Mouse (Mus musculus): Measurements from ENCODE around the gene Snx18. TPM values are rescaled to one million over a fixed set of nuclear protein-coding genes. Genes with fewer than 3 reads are reported as not detected.
A peak's percentile ranks its signal among the peaks of the same experiment; 100 is the strongest.

Snx18 gene
- polyA plus RNA-seq, 1 experiment, result 19.9 TPM

DNA sequence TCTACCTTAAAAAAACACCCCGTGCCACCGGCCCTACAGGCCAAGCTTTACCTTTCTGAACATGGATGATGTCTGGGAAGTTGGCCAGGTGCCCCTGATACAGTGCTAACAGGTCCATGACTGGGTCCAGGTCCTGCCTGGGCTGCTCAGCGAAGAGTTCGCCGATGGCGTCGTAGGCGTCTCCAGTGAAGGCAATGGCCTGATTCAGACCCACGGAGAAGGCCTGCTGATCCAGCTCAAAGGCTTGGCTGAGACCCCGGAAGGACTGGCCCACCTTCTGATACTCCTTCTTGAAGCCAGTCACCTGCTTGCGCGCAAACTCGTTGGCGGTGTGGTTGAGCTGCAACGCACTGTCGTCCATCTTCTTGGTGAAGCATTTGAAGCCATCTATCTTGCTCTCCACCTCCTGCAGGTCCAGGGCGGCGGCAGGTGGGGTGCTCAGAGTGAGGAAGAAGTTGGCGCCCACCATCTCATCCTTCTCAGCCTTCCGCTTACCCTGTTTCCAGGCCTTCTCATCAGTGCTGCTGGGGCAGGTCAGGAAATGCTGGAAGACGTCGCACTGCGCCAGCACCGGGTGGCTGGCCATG, 1.5 kb downstream of the Snx18 start:
- TF ChIP-seq CEBPB (IDR thresholded peaks at IDR 0.05; ENCODE audit: insufficient read depth, poor library complexity, severe bottlenecking), result no peak
- no peak for TF ChIP-seq SRF (IDR thresholded peaks at IDR 0.05; ENCODE audit: control insufficient read depth, insufficient read length, low read depth)
- peak overlapping the region; percentile 94 for H3ac ChIP-seq (ENCODE audit: control insufficient read depth, insufficient read length)
- H3K79me2 ChIP-seq (ENCODE audit: control insufficient read depth, insufficient read depth), result peaks cover 60% of the 10 kb centered on the region
- peak overlapping the region; percentile 74 for H3K4me2 ChIP-seq (ENCODE audit: low read depth)
- H3K27me3 ChIP-seq (ENCODE audit: control insufficient read depth, insufficient read depth, insufficient read length), result no peaks in the 10 kb centered on the region
- H3K36me3 ChIP-seq (ENCODE audit: control insufficient read depth, insufficient read depth), result no peaks in the 10 kb centered on the region
- peak overlapping the region; percentile 96 for H3K4me3 ChIP-seq

DNA sequence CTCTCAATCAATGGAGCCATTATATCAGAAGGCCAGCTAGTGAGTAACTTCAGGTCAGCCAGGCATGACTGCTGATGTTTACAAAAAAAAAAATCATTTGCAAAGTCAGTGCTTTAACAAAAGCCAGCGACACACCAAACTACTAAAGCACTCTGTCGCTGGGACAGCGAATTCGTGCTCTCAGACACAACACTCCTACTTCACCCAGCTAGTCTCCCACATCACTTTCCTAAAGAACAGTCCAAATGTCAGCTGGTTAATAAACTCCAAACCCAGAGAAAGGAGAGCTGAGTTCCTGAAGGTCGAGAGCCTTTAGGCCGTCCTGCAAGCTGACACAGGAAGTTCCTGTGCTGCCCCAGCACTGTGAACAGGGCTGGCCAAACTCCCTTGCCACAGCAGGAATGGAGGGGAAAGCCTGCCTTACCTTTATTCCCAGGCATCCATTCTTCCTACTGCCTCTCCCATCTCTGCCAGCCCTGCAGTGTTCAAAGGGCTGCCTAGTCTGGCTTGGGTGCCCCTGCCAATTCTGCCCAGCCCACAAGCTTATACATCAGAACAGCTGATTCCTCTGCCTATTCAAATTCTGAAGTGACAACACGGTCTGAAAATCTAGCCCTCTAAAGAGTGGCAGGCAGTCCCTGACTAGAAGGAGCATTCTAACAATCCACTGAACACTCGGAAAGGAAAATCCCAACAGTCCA, 2.2 kb downstream of the Snx18 start:
- Histone ChIP-seq H3K4me2 (ENCODE audit: low read depth) (peak overlapping the region; percentile 74), H3K79me2 (ENCODE audit: control insufficient read depth, insufficient read depth) (peaks cover 67% of the 10 kb centered on the region), H3ac (ENCODE audit: control insufficient read depth, insufficient read length) (peak overlapping the region; percentile 94), H3K36me3 (ENCODE audit: control insufficient read depth, insufficient read depth) (no peaks in the 10 kb centered on the region), H3K4me3 (peak overlapping the region; percentile 96), H3K27me3 (ENCODE audit: control insufficient read depth, insufficient read depth, insufficient read length) (no peaks in the 10 kb centered on the region)
- TF ChIP-seq POLR2A (IDR thresholded peaks at IDR 0.05; ENCODE audit: insufficient read length, low read depth), result no peak
- no peak for TF ChIP-seq USF1 (IDR thresholded peaks at IDR 0.05; ENCODE audit: low read depth)
- no peak for TF ChIP-seq SRF (IDR thresholded peaks at IDR 0.05; ENCODE audit: control insufficient read depth, insufficient read length, low read depth)
- TF ChIP-seq TCF12 (IDR thresholded peaks at IDR 0.05; ENCODE audit: insufficient read depth, poor library complexity, severe bottlenecking), result no peak
- peak in 1 of 3 experiments; percentile 0 for TF ChIP-seq MYOD1 (IDR thresholded peaks at IDR 0.05; ENCODE audit: control insufficient read depth in 1 of 3, insufficient read length in 2 of 3, low read depth in 2 of 3)
- peak; percentile 11 for TF ChIP-seq POLR2AphosphoS2 (IDR thresholded peaks at IDR 0.05; ENCODE audit: insufficient read length, low read depth)
- no peak for TF ChIP-seq E2F4 (IDR thresholded peaks at IDR 0.05; ENCODE audit: insufficient read depth)
- TF ChIP-seq TCF3 (IDR thresholded peaks at IDR 0.05; ENCODE audit: insufficient read length, low read depth), result no peak
- no peak for TF ChIP-seq MYOG (IDR thresholded peaks at IDR 0.05; ENCODE audit: control insufficient read depth in 1 of 3, insufficient read depth in 1 of 3, insufficient read length in 2 of 3, low read depth in 2 of 3)
- no peak for TF ChIP-seq REST (IDR thresholded peaks at IDR 0.05; ENCODE audit: insufficient read depth, insufficient read length)

DNA sequence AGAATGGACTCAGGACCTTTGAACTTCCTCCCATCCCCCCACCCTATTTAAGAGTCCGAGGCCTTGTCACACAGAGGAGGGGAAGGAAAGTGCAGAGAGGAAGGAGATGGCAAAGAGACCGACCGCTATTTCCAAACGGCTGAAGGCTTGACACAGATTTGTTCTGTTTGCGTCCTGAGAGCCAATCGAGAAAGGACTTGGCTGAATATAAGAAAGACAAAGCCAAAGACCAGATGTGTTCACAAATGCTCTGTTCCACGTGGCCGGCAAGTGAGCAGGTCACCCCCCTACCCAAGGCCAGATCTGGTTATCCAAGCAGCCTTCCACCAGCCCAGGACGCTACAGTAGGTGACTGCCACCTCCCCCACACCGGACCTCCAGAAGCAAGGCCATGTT, 2.8 kb downstream of the Snx18 start:
- Histone ChIP-seq H3ac (ENCODE audit: control insufficient read depth, insufficient read length) (peak overlapping the region; percentile 94), H3K79me2 (ENCODE audit: control insufficient read depth, insufficient read depth) (peaks cover 72% of the 10 kb centered on the region), H3K4me3 (peak overlapping the region; percentile 96), H3K27me3 (ENCODE audit: control insufficient read depth, insufficient read depth, insufficient read length) (no peaks in the 10 kb centered on the region), H3K36me3 (ENCODE audit: control insufficient read depth, insufficient read depth) (peaks cover 4% of the 10 kb centered on the region), H3K4me2 (ENCODE audit: low read depth) (peak overlapping the region; percentile 74)
- TF ChIP-seq USF1 (IDR thresholded peaks at IDR 0.05; ENCODE audit: low read depth), result no peak
- no peak for TF ChIP-seq MAX (IDR thresholded peaks at IDR 0.05; ENCODE audit: low read depth)
- TF ChIP-seq E2F4 (IDR thresholded peaks at IDR 0.05; ENCODE audit: insufficient read depth), result no peak
- TF ChIP-seq TCF12 (IDR thresholded peaks at IDR 0.05; ENCODE audit: insufficient read depth, poor library complexity, severe bottlenecking), result no peak
- TF ChIP-seq REST (IDR thresholded peaks at IDR 0.05; ENCODE audit: insufficient read depth, insufficient read length), result no peak
- TF ChIP-seq POLR2A (IDR thresholded peaks at IDR 0.05; ENCODE audit: insufficient read length, low read depth), result no peak
- TF ChIP-seq TCF3 (IDR thresholded peaks at IDR 0.05; ENCODE audit: insufficient read length, low read depth), result no peak
- no peak for TF ChIP-seq POLR2AphosphoS2 (IDR thresholded peaks at IDR 0.05; ENCODE audit: insufficient read length, low read depth)
- TF ChIP-seq SRF (IDR thresholded peaks at IDR 0.05; ENCODE audit: control insufficient read depth, insufficient read length, low read depth), result no peak

DNA sequence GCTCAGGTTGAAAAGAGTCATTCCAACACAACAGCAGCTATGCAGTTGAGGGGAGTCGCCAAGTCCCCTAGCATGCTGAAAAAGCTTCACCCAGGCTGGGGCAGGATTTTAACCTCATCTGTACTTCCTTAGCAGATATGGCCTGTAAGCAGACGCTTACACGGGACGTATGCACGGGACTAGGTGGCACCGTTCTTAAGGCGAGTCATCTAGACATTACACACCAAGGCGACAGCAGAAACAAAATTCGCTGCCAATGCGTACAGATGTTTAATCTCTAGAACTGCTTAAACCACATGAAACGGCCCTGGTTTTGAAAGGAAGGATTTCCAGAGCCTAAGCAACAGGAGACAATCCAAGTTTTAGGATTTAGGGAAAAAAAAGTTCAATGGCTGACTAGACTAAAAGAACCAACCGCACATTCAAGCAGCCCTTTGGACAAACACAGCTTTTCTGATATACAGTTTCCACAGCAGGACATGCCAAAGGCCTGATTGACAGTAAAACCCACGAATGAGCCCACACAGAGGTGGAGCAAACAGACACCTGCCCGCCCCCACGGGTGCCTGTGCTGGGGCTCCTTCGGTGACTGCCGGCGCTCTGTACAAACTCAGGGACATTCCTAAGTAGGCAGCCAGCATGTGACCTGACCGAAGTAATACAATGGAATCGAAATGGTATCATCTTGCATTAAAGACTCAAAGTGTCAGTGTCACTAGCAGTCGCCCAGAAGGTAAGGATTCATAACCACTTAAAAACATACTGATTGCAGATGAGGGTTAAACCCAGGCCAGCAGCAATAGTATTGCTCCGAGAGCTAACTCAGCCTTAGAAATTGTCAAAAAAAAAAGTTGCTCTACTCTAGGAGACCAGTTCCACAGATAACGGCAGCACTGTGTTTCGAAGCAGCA, 3.5 kb downstream of the Snx18 start:
- Histone ChIP-seq H3K4me2 (ENCODE audit: low read depth) (peak overlapping the region; percentile 74), H3K36me3 (ENCODE audit: control insufficient read depth, insufficient read depth) (peaks cover 6% of the 10 kb centered on the region), H3K27me3 (ENCODE audit: control insufficient read depth, insufficient read depth, insufficient read length) (no peaks in the 10 kb centered on the region), H3K79me2 (ENCODE audit: control insufficient read depth, insufficient read depth) (peaks cover 79% of the 10 kb centered on the region), H3ac (ENCODE audit: control insufficient read depth, insufficient read length) (peak overlapping the region; percentile 94), H3K4me3 (peak overlapping the region; percentile 96)
- TF ChIP-seq CEBPB (IDR thresholded peaks at IDR 0.05; ENCODE audit: insufficient read depth, poor library complexity, severe bottlenecking) (no peak), MYOD1 (IDR thresholded peaks at IDR 0.05; ENCODE audit: control insufficient read depth in 1 of 3, insufficient read length in 2 of 3, low read depth in 2 of 3) (no peak), MYOG (IDR thresholded peaks at IDR 0.05; ENCODE audit: control insufficient read depth in 1 of 3, insufficient read depth in 1 of 3, insufficient read length in 2 of 3, low read depth in 2 of 3) (peak in 1 of 3 experiments; percentile 36), MAX (IDR thresholded peaks at IDR 0.05; ENCODE audit: low read depth) (no peak), TCF3 (IDR thresholded peaks at IDR 0.05; ENCODE audit: insufficient read length, low read depth) (no peak), POLR2AphosphoS2 (IDR thresholded peaks at IDR 0.05; ENCODE audit: insufficient read length, low read depth) (no peak), REST (IDR thresholded peaks at IDR 0.05; ENCODE audit: insufficient read depth, insufficient read length) (no peak), USF1 (IDR thresholded peaks at IDR 0.05; ENCODE audit: low read depth) (peak; percentile 41), POLR2A (IDR thresholded peaks at IDR 0.05; ENCODE audit: insufficient read length, low read depth) (no peak), SRF (IDR thresholded peaks at IDR 0.05; ENCODE audit: control insufficient read depth, insufficient read length, low read depth) (no peak)
